In genomic region chr6:31209411-31210139, GRCm38 (mm10) we compare ENCODE assay signal across 17 mouse cellular contexts.
A peak's percentile ranks its signal among the peaks of the same experiment; 100 is the strongest.
DNase-seq lines count a peak whose midpoint lies in the region; ATAC-seq and TF ChIP-seq lines count a peak whose summit lies in the region.
"Had no signal": no experiment of that assay in that cellular context is flagged by ENCODE, and none has a peak within 500 bp of the region (broad histone marks: within the 10 kb centered on the region; RNA-seq: fewer than 3 reads in every experiment).

No protein-coding gene starts in this region.

- no peaks in the 10 kb centered on the region for H3K27me3 ChIP-seq in liver, postnatal 0 days (ENCODE audit: insufficient read depth, low read length)
- H3K27me3 ChIP-seq in liver, embryonic 11.5 days (replicated peaks; ENCODE audit: control insufficient read depth, insufficient read depth, low read length): no peaks in the 10 kb centered on the region
- peaks cover 5% of the 10 kb centered on the region; the same call in 1 of the 2 replicates for H3K27me3 ChIP-seq in midbrain, embryonic 15.5 days (replicated peaks)
- H3K27me3 ChIP-seq: CH12.LX; hindbrain, embryonic 15.5 days had no signal

- H3K27ac ChIP-seq in liver, postnatal 0 days (ENCODE audit: low read depth): no peak overlapping the region
- H3K27ac ChIP-seq in liver, embryonic 11.5 days (ENCODE audit: low read depth, low read length): no peak overlapping the region
- H3K27ac ChIP-seq in midbrain, embryonic 15.5 days: no peak overlapping the region
- H3K27ac ChIP-seq: forebrain, embryonic 13.5 days; hindbrain, embryonic 15.5 days; liver, embryonic 14.5 days had no signal

- no peak for DNase-seq in liver, postnatal 0 days
- no peak for DNase-seq in liver, embryonic 11.5 days (ENCODE audit: low spot score)
- DNase-seq in CD4-positive, CD25-positive, alpha-beta regulatory T cell, adult 2 months (ENCODE audit: low read depth, low spot score): peak; percentile 71
- DNase-seq in naive thymus-derived CD4-positive, alpha-beta T cell, adult 2 months (ENCODE audit: low read depth): peak; percentile 75
- DNase-seq in adrenal gland, postnatal 4 days (ENCODE audit: low spot score in 2 of 2): no peak
- no peak for DNase-seq in ovary, postnatal 14 days (ENCODE audit: low spot score)
- DNase-seq: cerebellum, adult 2 months; embryo, embryonic 11 days; heart, postnatal 10 days; kidney, adult 2 months; kidney, postnatal 36 days had no signal

- no peaks in the 10 kb centered on the region for H3K9me3 ChIP-seq in liver, postnatal 0 days (ENCODE audit: low read length)
- no peaks in the 10 kb centered on the region for H3K9me3 ChIP-seq in liver, embryonic 11.5 days (ENCODE audit: control insufficient read depth, low read length)
- H3K9me3 ChIP-seq in midbrain, embryonic 15.5 days: no peaks in the 10 kb centered on the region
- H3K9me3 ChIP-seq: forebrain, embryonic 13.5 days; hindbrain, embryonic 15.5 days had no signal

- H3K36me3 ChIP-seq in liver, postnatal 0 days (replicated peaks; ENCODE audit: insufficient read depth, low read length): no peaks in the 10 kb centered on the region
- H3K36me3 ChIP-seq in liver, embryonic 11.5 days (ENCODE audit: control insufficient read depth, insufficient read depth, low read length): no peaks in the 10 kb centered on the region
- H3K36me3 ChIP-seq in midbrain, embryonic 15.5 days (replicated peaks): no peaks in the 10 kb centered on the region
- H3K36me3 ChIP-seq: hindbrain, embryonic 15.5 days had no signal

- no peak overlapping the region for H3K9ac ChIP-seq in liver, postnatal 0 days (replicated peaks)
- no peak overlapping the region for H3K9ac ChIP-seq in liver, embryonic 11.5 days (ENCODE audit: low read depth, low read length)
- no peak overlapping the region for H3K9ac ChIP-seq in midbrain, embryonic 15.5 days
- H3K9ac ChIP-seq: forebrain, embryonic 13.5 days; hindbrain, embryonic 15.5 days; liver, embryonic 14.5 days had no signal

- no peaks in the 10 kb centered on the region for H3K4me1 ChIP-seq in liver, postnatal 0 days (ENCODE audit: insufficient read depth)
- no peaks in the 10 kb centered on the region for H3K4me1 ChIP-seq in liver, embryonic 11.5 days (replicated peaks; ENCODE audit: control insufficient read depth, insufficient read depth, low read length)
- H3K4me1 ChIP-seq in midbrain, embryonic 15.5 days: no peaks in the 10 kb centered on the region
- H3K4me1 ChIP-seq: forebrain, embryonic 13.5 days; hindbrain, embryonic 15.5 days had no signal

- ATAC-seq in liver, postnatal 0 days: no peak
- no peak for ATAC-seq in liver, embryonic 11.5 days (replicated peaks; ENCODE audit: low FRiP score)
- peak; percentile 25 to 29 for ATAC-seq in hematopoietic stem cell, adult 5-6 weeks (replicated peaks in 1 of 2; ENCODE audit: insufficient read depth in 1 of 2, low FRiP score in 2 of 2, low TSS enrichment in 1 of 2, low read depth in 1 of 2, poor library complexity in 2 of 2, severe bottlenecking in 2 of 2)
- ATAC-seq in midbrain, embryonic 15.5 days (replicated peaks): no peak
- ATAC-seq: forebrain, embryonic 13.5 days had no signal

- peak overlapping the region; percentile 43 for H3K4me2 ChIP-seq in liver, postnatal 0 days (ENCODE audit: low read depth, low read length)
- no peak overlapping the region for H3K4me2 ChIP-seq in liver, embryonic 11.5 days
- no peak overlapping the region for H3K4me2 ChIP-seq in midbrain, embryonic 15.5 days
- H3K4me2 ChIP-seq: forebrain, embryonic 13.5 days; hindbrain, embryonic 15.5 days had no signal

- no peak for TF ChIP-seq CTCF in liver, postnatal 0 days (IDR thresholded peaks at IDR 0.05; ENCODE audit: low read depth)

- no peak overlapping the region for H3K4me3 ChIP-seq in liver, postnatal 0 days (ENCODE audit: low read depth, low read length)
- no peak overlapping the region for H3K4me3 ChIP-seq in liver, embryonic 11.5 days (ENCODE audit: low read depth, low read length)
- H3K4me3 ChIP-seq in midbrain, embryonic 15.5 days: no peak overlapping the region
- H3K4me3 ChIP-seq: forebrain, embryonic 13.5 days; hindbrain, embryonic 15.5 days had no signal

- WGBS in liver, postnatal 0 days (ENCODE audit: insufficient replicate concordance): 52% methylated on average over 15 of the region's 15 CpGs
- WGBS in liver, embryonic 11.5 days: 71% methylated on average over 15 of the region's 15 CpGs
- 86% methylated on average over 15 of the region's 15 CpGs for WGBS in midbrain, embryonic 15.5 days

- TF ChIP-seq EP300 in liver, postnatal 0 days (IDR thresholded peaks at IDR 0.05; ENCODE audit: low read depth): no peak

Comparison
In these comparisons a context has a peak if more than half of its experiments do, and no peak if none do; other contexts are left out.
1. ATAC-seq: peak in hematopoietic stem cell, adult 5-6 weeks (2 of 2); none in liver, postnatal 0 days (single experiment), liver, embryonic 11.5 days (single experiment) and midbrain, embryonic 15.5 days (single experiment).
2. DNase-seq: peak in CD4-positive, CD25-positive, alpha-beta regulatory T cell, adult 2 months (single experiment) and naive thymus-derived CD4-positive, alpha-beta T cell, adult 2 months (single experiment); none in liver, postnatal 0 days (single experiment), liver, embryonic 11.5 days (single experiment), adrenal gland, postnatal 4 days (0 of 2) and ovary, postnatal 14 days (single experiment).